Mouse (Mus musculus) v-Abl transformed pro-B cells (cell line): ENCODE measurements around the gene Mfsd14a.
"Not testable (repeated sequence)": the region's sequence is repeated elsewhere in the genome, so short reads cannot be mapped to it uniquely, and the experiment has no call there.

Source experiments
- in situ Hi-C, 2 experiments: fragments of 400-800 bp; cut with MboI; formaldehyde crosslinking; loops; one replicate each; pipeline ENCODE4 v1.15.1; 2025; ENCODE audit not compliant: unreplicated experiment in 2 of 2

Gene Mfsd14a

GRCm38 (mm10) chr3:116654051-116654450 lies 8.4 kb downstream of the Mfsd14a start:
- in situ Hi-C loops = not testable (repeated sequence)

GRCm38 (mm10) chr3:116653278-116653945 lies 9.1 kb downstream of the Mfsd14a start:
- in situ Hi-C loops = no loop called here

- in situ Hi-C loops = no loop called here
Observed at GRCm38 (mm10) chr3:116652033-116652446, 10.4 kb downstream of the Mfsd14a start.

GRCm38 (mm10) chr3:116650698-116651097 lies 11.8 kb downstream of the Mfsd14a start:
- in situ Hi-C loops = no loop called here

DNA sequence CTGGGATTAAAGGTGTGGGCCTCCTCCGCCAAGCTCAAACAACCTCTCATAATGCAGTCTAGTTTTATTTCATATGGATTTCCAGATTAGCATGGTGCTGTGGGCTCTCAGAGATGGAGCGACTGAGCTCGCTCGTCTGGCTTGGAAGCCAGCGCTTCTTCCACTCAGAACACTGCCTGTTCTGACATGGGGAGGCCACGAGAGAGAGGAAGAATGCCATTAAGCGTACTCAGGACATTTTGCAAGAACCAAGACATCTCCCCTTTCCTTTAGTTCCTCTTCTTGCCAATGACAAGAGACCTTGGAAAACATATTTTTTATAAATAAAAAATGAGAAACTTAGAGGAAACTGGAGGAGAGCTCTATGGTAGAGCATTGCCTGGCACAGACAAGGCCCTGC lies 13.7 kb downstream of the Mfsd14a start:
- in situ Hi-C loops = no loop called here

DNA sequence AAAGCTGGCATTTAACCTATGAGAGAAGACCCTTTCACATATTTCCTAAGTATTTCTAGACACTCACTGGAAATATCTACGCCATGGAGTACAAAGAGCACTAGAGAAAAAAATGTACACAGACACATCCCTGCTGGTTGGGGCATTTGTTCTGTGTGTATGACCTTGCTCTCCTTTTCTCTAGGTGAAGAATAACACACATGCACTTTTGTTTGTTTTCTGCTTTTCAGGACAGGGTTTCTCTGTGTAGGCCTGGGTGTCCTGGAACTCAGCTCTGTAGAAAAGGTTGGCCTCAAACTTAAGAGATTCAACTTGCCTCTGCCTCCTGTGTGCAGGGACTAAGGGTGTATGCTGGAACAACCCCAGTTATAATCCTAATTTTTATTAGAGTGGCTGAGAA lies 16.1 kb downstream of the Mfsd14a start:
- in situ Hi-C loops = no loop called here

DNA sequence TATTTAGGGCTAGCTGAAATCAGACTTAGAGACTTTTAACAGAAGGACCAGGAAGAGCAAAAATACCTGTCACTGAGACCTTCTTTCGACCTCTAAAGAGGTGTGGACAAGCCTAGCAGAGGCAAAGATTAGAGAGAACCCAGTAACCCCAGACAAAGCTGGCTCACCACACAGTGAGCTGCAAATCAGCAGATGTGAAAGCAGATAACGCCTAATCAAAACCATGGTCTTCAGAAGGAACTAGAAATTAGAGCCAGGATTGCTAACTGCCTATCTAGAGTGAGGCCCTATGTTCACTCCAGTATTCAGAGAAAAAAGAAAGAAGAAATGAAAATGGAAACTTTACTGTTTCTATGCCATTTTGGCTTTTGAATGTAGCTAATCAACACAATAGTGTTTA lies 20.1 kb downstream of the Mfsd14a start:
- in situ Hi-C loops = no loop called here

GRCm38 (mm10) chr3:116641811-116642371 lies 20.6 kb downstream of the Mfsd14a start:
- in situ Hi-C loops = no loop called here

DNA sequence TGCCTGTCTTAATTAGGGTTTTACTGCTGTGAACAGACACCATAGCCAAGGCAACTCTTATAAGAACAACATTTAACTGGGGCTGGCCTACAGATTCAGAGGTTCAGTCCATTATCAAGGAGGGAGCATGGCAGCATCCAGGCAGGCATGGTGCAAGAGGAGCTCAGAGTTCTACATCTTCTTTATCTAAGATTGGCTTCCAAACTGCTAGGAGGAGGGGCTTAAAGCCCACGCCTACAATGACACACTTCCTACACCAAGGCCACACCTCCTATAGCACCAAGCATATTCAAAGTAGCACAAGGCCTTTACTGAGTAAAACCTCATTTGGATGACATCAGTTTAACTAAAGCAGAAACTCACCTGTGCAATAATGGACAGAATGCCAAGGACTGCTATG lies 22.5 kb downstream of the Mfsd14a start:
- in situ Hi-C loops = no loop called here

- in situ Hi-C loops = no loop called here
Observed at GRCm38 (mm10) chr3:116638572-116638971, 23.9 kb downstream of the Mfsd14a start.

DNA sequence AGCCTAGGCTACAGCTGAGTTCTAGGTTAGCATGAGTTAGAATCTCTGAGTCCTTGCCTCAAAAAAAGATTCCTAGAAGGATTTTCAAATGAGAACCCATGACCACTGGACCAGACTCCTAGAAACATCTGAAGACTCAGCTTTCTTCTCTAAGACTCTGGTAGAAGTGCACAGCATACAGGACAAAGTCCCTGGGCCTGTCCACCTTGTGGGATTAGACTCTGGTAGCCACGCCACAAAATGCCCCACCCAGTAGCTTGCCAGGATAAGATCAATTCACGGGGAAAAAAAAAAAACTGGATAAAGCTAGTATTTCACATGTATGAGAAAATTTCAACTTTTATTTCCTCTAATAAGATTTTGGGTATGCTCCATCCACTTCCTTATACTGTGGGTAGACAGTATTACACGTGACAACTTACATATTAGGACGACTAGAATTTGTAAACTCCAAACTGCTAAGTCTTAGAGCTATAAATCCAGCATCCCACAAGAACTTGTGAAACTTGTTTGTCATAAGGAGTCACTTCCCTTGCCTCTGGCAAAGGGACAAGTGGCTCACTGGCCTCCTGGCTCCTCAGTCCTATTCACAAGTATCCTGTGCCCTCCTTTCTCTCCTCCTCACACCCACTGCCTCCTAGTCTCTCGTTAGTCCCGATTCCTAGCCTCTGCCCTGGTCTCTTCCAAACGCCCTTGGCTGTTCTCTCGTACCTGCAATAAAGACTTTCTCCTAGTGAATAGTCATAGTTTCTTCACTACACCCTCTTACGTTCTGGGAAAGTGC lies 24.6 kb downstream of the Mfsd14a start:
- in situ Hi-C loops = no loop called here

- in situ Hi-C loops = no loop called here
Observed at GRCm38 (mm10) chr3:116635799-116636198, 26.7 kb downstream of the Mfsd14a start.

DNA sequence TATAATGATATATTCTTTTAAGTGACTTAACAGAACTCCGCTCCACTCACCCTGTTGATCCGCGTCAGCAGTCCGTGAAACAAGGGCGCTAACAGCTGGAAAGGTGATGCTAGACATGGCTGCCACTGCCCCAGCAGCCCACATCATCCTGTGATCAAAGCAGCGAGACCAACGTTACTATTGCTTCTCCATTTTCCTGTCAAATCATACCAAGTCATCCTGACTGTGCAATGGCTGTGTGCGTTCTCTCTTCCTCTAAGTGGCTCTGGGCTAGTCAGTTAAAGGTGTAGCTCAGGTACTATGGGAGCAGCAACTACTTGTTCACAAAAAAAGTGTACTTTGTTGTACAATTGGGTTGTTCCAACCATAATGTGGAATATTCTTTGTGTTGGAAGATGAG lies 27.6 kb downstream of the Mfsd14a start:
- in situ Hi-C loops = no loop called here

DNA sequence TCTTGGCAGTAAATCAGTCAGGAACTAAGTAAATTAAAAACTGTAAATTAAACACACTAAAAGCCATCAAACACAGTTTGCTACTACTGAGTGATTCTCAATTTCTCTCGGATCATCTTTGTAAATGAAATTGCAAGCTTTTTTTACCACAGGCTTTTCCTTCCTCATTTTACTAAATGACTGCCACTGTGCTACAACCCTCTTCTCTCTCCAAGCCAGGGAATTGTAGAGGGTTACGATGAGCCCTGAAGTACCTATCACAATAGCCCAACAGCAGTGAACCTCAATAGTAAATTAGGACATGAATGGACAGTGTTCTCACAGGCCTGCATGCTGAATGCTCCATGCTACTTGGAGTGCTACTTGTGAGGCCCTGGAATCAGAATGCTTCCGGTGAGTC lies 28.4 kb downstream of the Mfsd14a start:
- in situ Hi-C loops = no loop called here

DNA sequence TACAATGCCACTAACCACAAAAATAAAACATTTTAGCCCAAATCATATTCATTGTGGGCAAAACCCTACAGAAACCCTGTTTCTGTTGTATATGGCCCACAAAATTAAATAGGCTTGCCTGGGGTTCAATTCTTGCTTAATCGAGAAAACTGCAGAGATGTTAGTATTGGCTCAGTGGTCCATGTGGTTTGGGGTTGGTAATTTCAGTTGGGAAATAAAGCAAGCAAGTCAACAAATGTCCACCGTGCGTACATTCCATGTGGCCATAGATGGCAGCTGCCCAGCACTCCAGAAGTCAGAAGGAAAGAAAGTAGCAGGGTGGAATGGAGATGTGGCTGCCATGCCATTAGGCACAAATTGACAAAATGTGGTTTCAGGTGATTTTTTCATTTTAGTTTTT lies 29.5 kb downstream of the Mfsd14a start:
- in situ Hi-C loops = no loop called here

GRCm38 (mm10) chr3:116631459-116631858 lies 31.0 kb downstream of the Mfsd14a start:
- in situ Hi-C loops = no loop called here

- in situ Hi-C loops = no loop called here
Observed at GRCm38 (mm10) chr3:116622641-116623040, 39.8 kb downstream of the Mfsd14a start.

- in situ Hi-C loops = no loop called here
Observed at GRCm38 (mm10) chr3:116620636-116621370, 41.7 kb downstream of the Mfsd14a start.

GRCm38 (mm10) chr3:116618855-116619254 lies 43.6 kb downstream of the Mfsd14a start:
- in situ Hi-C loops = no loop called here

DNA sequence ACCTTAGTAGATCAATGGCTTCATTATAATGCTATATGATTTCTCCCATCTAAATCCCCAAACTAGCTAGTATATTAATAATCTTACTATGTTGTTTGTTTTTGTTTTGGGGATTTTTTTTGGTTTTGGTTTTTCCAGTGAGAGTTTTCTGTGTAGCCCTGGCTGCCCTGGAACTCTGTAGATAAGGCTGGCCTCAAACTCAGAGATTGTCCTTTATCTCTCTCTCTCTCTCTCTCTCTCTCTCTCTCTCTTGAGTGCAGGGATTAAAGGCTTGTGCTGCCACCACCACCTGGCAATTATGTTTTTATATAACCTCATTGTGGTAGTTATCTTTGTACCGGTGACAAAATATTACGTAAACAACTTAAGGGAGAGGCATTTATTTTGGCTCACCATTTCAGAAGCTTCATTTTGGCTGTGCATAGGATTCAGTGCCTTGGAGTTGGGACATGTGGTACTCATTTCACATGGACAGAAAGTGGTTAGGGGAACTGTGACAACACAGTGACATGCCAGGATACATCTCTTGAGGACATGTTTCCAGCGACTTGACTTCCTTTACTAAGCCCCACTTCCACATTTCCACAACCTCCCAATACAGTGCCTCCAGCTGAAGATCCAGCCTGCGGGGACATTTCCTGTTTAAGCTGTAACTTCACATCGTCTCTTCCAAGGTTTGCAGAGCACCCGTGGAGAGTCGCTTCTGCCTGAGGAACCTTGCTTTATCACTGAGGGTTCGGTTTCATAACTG lies 47.0 kb downstream of the Mfsd14a start:
- in situ Hi-C loops = no loop called here
